Mouse (Mus musculus) telencephalon, adult 2 months (tissue): ENCODE data around the gene Fat4.

ENCODE experiments used
- DNase-seq: peaks from one replicate; pipeline ENCODE4 v3.0.0-alpha.2; 2011; ENCODE audit warnings: low read depth, low spot score

The Fat4 gene

DNA sequence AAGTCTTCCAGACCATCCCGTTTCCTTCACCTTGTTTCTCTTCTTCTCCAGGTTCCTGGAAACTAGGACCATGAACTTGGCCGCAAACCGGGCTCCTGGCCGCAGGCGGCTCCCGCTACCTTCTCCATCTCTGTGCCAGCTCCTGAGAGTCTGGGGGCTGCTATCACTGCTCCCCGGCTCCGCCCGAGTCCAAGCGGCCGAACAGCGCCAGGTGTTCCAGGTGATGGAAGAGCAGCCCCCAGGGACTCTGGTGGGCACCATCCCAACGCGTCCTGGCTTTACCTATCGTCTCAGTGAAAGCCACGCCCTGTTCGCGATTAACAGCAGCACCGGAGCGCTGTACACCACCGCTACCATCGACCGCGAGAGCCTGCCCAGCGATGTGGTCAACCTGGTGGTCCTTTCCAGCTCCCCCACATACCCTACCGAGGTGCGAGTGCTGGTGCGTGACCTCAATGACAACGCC is at the start of gene Fat4:
TSS of gene Fat4 (plus strand) at position 51 of the 466 bp plus-strand sequence.
- no peak for DNase-seq

DNA sequence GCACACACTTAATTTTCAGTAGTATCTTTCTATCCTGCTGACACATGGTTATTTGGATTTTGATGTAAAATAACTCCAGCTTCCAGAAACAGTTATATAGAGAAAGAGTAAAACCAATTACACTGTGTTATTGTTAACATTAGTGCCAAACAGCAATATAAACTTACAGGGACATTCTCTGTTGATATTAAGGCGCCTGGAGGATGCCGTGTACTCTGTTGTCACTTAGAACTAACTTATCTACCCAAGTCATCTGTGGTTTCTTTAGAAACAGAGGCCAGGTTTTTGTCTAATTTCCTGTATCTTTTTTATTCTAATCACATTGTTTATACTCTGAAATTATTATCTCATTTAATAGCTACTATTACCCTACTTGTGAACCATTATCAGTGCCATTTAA is 47.3 kb upstream of the Fat4 start:
- DNase-seq: no peak

GRCm38 (mm10) chr3:38843000-38843538 is 43.7 kb upstream of the Fat4 start:
- DNase-seq: no peak

GRCm38 (mm10) chr3:38846602-38847382 is 39.9 kb upstream of the Fat4 start:
- no peak for DNase-seq

DNA sequence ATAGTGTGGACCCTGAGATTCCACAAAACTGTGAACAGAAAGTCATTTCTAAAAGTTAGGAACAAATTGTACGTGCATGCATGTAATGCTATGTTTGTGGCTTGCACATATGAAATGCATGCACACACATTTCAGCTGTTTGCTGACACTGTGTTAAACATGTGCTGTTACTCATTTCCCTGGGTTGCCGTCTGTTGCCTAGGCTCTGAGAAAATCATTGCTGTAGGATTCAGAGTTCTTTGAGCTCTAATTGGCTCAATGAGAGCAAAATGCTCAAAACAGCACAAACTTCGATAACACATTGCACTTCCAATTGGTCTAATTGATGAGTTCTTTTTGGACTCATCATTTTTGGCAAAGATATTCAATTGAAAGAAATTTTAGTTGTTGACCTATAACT is 37.7 kb upstream of the Fat4 start:
- no peak for DNase-seq

- DNase-seq: peak; percentile 29
These were observed 37.2 kb upstream of the Fat4 start for GRCm38 (mm10) chr3:38849536-38849935.

DNA sequence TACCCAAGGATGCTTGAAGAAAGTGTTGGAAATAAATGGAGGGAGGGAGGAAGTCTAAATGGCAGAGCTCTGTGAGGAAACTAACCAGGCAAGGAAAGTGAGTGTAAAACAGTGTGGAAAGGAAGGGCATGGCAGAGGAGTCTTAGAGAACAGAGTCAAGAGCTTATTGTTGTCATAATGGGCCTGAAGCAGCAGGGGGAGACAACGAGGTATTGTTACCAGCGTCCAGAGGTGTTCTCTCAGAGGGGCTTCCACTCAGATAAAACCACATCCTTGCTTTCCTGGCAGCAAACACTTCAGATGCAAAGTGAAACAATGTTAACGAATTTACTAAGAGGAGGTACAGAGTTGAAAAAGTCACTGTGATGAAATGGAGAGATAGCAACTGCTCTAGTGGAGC is 33.1 kb upstream of the Fat4 start:
- no peak for DNase-seq

DNA sequence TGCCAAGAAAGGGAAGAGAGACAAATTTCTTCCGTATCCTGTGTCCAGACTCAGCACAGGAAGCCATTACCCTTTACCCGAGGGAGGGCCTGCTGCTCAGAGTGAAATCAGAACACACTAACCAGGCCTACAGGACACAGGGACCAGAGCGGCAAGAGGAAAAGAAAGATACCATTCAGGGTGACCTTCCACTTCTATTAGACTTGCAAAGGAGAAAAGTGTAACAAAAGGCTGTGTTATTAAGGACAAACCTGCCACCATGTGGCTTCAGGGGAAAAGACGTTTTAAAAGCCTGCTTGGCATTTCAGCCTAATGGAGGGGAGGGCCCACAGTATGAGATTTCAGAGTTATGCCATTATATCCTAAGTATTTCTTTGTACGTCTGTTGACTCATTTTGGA is 26.1 kb upstream of the Fat4 start:
- DNase-seq: no peak

DNA sequence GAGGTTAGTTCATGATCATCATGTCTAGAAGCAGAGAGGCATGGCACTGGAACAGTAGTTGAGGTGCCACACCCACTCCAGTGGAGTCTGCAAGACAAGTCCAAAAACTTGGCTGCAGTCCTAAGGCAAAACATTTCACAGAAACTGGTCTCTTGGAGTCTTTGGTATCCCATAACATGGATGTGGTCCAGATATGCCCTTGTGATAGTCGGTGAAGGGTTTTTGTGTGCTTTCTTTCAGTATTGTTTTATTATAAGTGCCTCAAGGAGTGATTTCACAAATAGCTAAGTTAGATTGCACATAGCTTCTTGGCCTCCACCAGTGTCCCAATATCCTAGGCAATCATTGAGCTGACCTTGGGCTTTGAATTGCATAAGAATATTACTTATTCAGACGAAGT is 15.4 kb upstream of the Fat4 start:
- DNase-seq: no peak

- DNase-seq: no peak
These were observed 10.9 kb upstream of the Fat4 start for GRCm38 (mm10) chr3:38875872-38876271.

DNA sequence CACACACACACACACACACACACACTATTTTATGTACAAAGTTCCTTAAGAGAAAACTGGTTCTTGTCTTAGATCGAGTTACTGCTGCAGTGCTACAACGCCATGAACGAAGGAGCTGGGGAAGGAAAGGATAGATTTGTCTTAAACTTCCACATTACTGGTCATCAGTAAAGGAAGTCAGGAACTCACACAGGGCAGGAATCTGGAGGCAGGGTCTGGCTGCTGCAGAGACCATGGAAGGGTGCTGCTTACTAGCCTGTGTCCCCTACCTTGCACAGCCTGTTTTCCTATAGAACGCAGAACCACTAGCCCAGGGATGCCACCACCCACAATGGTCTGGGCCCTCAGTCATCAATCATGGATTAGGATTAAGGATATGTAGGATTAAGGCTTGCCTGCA is 10.0 kb upstream of the Fat4 start:
- no peak for DNase-seq

GRCm38 (mm10) chr3:38882778-38883177 is 4.0 kb upstream of the Fat4 start:
- DNase-seq: no peak

- no peak for DNase-seq
These were observed 3.1 kb upstream of the Fat4 start for GRCm38 (mm10) chr3:38883676-38884075.

DNA sequence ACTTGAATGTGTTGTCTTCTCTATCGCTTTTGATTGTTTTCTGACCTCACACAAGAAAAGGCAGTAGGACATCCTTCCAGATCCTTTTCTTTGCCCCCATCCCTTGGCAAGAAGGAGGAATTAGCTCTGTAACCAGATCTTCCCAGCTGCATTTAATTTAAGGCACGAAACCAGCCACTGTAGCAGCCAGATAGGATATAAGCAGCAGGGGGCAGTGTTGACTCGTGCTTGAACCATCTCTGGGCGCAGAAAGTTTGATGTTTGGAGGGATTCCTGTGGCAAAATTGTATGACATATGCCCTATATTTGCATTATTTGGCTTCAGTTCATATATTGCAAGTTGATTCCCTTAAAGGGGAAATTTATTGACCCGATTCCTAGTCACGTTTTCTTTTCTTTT is 2.5 kb upstream of the Fat4 start:
- peak; percentile 68 for DNase-seq

DNA sequence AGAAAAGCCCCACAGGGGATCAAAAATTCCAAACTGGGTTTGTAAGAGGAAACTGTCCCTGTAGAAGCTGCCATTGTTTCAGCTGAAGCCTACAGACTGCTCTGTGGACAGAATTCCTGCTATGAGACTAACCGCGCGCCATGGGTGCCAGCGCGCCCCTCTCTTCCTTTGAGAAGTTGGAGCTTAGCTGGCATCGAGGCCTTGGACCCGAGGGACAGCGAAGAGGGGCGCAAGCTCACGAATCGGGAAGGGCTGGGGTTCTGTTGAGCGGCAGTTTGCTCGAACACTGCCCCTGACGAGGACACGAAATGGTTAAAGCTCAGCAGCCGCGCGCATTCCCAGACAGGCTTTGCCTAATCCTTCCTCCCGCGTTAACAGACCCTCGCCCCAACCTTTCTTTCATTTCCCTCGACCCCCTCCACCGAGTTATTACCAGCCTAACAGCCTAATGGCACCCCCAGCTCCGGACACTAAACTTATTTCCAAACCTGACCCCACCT is 1.8 kb upstream of the Fat4 start:
- no peak for DNase-seq

GRCm38 (mm10) chr3:38885481-38886001 is 1.2 kb upstream of the Fat4 start:
- no peak for DNase-seq

- DNase-seq: no peak
These were observed 499 bp upstream of the Fat4 start for GRCm38 (mm10) chr3:38886061-38886821.

DNA sequence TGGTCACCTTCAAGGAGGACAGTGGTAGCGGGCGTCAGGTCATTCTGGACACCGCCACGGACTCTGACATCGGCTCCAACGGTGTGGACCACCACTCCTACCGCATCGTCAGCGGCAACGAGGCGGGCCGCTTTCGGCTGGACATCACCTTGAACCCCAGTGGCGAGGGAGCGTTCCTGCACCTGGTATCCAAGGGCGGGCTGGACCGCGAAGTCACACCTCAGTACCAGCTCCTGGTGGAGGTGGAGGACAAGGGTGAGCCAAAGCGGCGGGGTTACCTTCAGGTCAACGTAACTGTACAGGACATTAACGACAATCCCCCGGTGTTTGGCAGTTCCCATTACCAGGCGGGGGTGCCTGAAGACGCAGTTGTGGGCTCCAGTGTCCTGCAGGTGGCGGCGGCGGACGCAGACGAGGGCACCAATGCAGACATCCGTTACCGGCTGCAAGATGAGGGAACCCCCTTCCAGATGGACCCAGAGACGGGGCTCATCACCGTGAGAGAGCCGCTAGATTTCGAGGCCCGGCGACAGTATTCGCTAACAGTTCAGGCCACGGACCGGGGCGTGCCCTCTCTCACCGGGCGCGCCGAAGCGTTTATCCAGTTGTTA is 746 bp downstream of the Fat4 start:
- no peak for DNase-seq

DNA sequence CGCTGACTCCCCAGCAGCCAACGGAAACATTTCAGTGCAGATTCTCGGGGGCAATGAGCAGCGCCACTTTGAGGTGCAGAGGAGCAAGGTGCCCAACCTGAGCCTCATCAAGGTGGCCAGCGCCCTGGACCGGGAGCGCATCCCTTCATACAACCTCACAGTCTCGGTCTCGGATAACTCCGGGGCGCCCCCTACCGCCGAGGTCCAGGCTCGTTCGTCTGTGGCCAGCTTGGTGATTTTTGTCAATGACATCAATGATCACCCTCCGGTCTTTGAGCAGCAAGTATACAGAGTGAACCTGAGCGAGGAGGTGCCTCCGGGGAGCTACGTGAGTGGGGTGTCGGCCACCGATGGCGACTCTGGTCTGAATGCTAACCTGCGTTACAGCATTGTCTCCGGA is 1.4 kb downstream of the Fat4 start:
- no peak for DNase-seq

- DNase-seq: no peak
These were observed 6.1 kb downstream of the Fat4 start for GRCm38 (mm10) chr3:38892791-38893224.

GRCm38 (mm10) chr3:38900839-38901238 is 14.1 kb downstream of the Fat4 start:
- no peak for DNase-seq

GRCm38 (mm10) chr3:38906832-38907231 is 20.1 kb downstream of the Fat4 start:
- peak; percentile 60 for DNase-seq
